Mouse (Mus musculus) splenic B cell, adult 2 months (primary cell): ENCODE measurements around the gene Lin28a.
"Not testable (repeated sequence)": the region's sequence is repeated elsewhere in the genome, so short reads cannot be mapped to it uniquely, and the experiment has no call there.

Source experiments
- DNase-seq: peaks from one replicate; pipeline ENCODE4 v3.0.0-alpha.2; 2011; ENCODE audit warnings: low read depth, low spot score
- H3K27me3 ChIP-seq: 2 replicates; pipeline ENCODE4 v1.6.1; 2012; ENCODE audit warnings: mild to moderate bottlenecking, low read length, moderate library complexity, mixed read lengths; ENCODE audit not compliant: control insufficient read depth, poor library complexity, insufficient read depth, severe bottlenecking
- H3K36me3 ChIP-seq: 2 replicates; pipeline ENCODE4 v1.6.1; 2012; ENCODE audit warnings: mild to moderate bottlenecking, low read length, moderate library complexity, mixed read lengths; ENCODE audit not compliant: control insufficient read depth, poor library complexity, insufficient read depth, severe bottlenecking

Gene Lin28a

DNA sequence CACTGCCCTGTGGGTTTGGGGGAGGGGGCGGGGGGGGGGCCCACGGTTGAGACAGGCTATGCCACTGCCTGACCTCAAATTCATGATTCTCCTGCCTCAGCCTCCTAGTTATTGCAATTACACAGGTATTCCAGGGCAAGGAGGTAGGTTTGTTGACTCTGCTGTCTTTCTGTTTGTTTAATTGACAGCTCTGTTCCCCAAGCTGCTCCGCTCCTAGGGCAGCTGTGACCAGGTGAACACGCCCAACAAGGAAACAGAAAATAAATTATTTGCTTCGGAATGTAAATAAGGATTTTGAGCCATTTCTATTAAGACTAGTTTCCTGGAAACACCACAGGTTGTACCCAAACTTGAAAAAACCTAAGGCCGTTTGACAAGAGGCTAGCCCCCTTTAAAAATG is 8.9 kb downstream of the Lin28a start:
- DNase-seq: no peak
- H3K27me3 ChIP-seq: no peaks in the 10 kb centered on the region
- no peaks in the 10 kb centered on the region for H3K36me3 ChIP-seq

DNA sequence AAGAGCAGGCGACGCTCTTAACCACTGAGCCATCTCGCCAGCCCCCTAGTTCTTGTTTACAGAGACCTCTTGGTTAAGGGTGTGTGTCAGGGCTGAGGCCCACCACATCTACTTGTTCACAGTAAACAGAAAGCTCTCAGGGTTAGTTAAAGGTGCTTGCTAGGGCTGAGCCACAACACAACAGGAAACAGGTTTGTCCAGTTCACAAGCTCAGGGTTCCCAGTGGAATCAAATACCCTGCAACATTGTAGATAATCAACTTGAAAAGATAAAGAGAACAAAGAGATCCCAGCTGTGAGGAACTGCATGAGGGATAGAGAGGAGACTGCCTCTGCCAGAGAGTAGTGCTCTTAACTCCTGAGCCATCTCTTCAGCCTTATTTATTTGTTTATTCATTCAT is 11.8 kb downstream of the Lin28a start:
- Histone ChIP-seq H3K36me3 (no peaks in the 10 kb centered on the region), H3K27me3 (no peaks in the 10 kb centered on the region)
- no peak for DNase-seq

DNA sequence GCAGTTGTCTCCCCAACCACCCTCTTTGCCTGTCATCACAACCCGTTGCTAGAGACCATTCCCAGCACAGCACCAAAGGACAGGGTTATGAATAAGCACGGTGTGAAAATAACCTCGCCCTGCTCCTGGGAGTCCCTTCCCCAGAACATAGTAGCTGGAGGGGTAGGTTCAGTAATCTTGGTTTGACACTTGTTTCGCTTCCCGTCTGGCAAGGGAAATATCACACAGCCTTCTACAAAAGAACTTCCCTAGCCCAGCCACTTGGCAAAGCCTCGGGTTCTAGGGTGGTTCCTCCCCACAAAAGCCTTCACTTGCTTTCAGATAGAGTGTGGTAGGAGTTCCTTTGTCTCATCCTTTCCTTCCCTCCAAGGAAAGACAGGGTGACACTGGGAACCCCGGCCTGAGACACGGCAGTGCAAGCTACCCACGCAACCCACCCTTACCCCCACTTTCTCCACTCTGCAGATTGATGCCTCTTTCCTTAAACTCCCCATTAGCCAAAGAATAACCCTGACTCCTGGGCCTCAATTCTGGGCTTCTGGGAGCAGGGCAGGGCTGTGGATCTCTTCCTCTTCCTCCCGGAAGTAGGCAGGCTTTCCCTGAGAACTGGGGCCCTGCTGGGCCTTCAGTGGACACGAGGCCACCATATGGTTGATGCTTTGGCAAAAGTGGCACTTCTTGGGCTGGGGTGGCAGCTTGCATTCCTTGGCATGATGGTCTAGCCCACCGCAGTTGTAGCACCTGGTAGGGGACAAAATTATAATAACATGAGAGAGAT is 12.9 kb downstream of the Lin28a start:
- no peaks in the 10 kb centered on the region for H3K36me3 ChIP-seq
- DNase-seq: no peak
- H3K27me3 ChIP-seq: no peaks in the 10 kb centered on the region

DNA sequence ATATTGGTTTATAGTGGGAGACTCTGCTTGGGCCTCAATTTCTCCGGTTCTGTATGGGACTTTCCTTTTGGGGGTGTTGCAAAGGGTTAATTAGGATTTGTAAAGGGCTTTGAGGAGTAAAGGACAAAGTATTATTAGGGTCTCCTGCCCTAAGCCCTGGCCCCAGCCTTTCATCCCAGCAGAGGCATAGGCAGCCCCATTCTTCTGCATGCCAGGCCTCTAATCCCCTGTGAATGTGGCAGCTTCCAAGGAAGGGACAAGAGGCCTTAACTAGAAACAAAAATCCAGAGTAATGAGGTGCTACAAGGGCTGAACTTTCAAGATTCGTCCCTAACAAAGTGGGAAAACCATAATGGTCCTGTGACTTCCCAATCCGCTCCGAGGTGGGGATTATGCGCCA is 15.7 kb downstream of the Lin28a start:
- Histone ChIP-seq H3K36me3 (0 out of 2 replicates have a peak, but pooled peaks cover under 1% of the 10 kb centered on the region), H3K27me3 (no peaks in the 10 kb centered on the region)
- DNase-seq: no peak

DNA sequence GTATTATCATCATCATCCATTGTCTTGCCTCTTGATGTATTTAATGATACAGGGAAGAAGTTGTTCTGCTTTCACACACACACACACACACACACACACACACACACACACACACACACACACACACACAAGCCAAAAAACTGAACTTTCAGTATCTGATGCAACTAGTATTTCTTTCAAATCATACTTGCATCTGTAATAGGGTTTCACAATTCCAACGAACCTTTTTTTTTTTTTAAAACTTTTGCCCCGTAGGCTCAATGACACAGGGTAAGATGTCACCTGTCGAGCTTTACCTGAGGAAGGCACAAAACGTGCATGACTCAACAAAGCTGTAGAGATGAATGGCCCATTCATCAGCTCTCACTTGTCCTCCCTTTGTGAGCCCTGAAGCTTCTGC is 16.4 kb downstream of the Lin28a start:
- H3K27me3 ChIP-seq: no peaks in the 10 kb centered on the region
- no peak for DNase-seq
- 0 out of 2 replicates have a peak, but pooled peaks cover 3% of the 10 kb centered on the region for H3K36me3 ChIP-seq

DNA sequence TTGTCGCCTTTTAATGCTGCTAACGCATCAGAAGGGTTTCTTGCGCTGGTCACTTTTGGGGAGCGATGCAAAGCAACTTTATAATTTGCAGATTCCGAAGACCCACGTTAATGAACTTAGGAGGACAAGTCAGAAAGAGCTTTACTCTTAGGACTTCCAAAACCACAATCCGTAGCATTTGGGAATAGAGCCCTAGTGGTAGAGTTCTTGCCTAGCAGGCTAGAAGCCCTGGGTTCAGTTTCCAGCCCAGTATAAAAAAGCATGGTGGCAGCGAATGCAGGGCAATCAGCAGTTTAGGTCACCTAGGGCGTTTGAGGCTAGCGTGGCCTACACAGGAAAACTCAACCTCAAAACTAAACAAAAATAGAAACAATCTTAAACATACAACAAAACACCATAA is 16.9 kb downstream of the Lin28a start:
- no peak for DNase-seq
- Histone ChIP-seq H3K36me3 (0 out of 2 replicates have a peak, but pooled peaks cover 5% of the 10 kb centered on the region), H3K27me3 (no peaks in the 10 kb centered on the region)

DNA sequence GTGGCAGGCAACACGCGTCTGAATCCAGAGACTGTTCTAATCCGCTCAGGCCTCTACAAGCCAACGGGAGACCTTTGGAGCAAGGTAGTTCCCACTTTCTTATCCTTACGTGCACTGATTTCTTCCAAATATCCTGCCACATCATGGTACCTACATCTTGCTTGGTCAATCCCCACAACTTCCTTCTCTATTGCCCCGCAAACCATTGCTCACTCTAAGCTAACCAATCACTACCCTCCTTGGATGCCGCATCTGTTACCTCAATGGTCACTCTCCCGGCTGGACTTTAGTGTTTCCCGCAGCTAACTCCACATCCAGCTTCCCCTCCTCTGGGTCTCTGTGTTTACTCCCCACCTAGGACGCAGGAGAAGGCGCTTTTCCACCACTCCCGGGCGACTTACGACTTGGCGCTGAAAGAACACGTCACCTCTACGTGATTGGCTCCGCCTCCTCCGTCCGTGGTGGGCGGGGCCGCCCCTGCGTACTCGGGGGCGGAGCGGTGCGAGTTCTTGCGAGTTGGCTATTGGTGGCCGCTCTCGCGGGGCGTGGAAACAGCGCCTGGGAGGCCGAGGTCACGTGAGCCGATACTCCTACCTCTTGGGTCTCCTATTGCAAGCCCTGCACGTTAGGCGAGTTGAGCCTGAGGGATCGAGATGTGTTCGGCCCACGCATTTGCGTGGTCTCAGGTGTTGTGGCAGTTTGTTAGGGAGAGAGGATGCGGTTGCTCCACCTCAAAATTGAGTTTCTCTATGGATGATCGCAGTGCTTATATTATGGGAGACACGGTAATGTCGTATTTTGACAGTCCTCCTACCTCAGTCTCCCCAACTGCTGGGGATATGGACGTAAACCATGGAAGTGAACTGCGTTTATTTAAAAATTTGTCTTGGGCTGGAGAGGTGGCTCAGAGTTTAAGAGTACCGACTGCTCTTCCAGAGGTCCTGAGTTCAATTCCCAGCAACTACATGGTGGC is 17.9 kb downstream of the Lin28a start, which contains the start of gene Dhdds:
Gene Dhdds (minus strand): TSS at position 453 of the 973 bp plus-strand sequence.
- no peaks in the 10 kb centered on the region for H3K27me3 ChIP-seq
- DNase-seq: peak; percentile 98
- peaks cover 8% of the 10 kb centered on the region; the same call in 1 of the 2 replicates for H3K36me3 ChIP-seq

DNA sequence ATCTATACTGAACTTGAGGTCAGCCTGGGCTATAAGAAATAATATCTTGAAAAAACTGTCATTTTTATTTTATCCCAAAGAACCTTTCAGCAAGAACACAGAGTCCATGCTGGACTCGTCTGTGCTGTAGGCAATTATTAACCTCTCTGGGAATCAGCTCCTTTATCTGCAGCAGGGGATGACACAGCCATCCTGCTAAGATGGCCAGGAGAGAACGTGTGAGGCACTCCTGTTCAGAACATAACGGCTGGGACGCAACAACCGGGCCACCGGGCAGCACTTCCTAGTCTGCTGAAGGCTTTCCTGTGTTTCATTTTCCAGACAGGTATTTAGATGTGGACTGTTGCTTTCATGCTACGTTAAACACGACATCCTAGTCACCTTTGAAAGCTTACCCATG is 23.9 kb downstream of the Lin28a start:
- H3K27me3 ChIP-seq: no peaks in the 10 kb centered on the region
- no peak for DNase-seq
- peaks cover 33% of the 10 kb centered on the region for H3K36me3 ChIP-seq

DNA sequence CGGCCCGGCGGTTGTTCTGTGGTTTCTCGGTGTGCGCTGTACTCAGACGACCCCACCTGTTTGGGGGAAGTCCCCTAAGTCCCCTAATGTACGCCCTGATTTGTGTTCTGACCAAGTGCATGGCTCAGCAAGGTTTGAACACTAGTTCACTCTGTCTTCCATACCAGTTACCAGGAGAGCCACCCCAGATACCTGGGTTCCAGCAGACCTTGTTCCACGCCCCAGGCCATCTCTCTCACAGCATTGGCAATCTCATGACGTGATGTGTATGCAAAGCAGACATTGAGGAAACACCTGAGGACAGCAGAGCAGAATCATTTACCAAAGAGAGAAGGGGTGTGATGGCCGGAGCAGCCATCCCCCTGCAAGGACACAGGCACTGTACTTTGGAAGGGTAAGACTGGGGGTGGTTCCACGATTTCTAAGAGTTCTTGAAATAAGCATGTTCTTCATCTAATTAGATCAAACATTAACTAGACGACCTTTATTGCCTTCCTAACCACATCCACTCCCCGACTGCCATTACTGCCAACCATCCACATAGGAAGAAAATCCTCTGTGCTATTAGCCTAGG is 27.5 kb downstream of the Lin28a start:
- H3K36me3 ChIP-seq: peaks cover 33% of the 10 kb centered on the region
- no peaks in the 10 kb centered on the region for H3K27me3 ChIP-seq
- no peak for DNase-seq

DNA sequence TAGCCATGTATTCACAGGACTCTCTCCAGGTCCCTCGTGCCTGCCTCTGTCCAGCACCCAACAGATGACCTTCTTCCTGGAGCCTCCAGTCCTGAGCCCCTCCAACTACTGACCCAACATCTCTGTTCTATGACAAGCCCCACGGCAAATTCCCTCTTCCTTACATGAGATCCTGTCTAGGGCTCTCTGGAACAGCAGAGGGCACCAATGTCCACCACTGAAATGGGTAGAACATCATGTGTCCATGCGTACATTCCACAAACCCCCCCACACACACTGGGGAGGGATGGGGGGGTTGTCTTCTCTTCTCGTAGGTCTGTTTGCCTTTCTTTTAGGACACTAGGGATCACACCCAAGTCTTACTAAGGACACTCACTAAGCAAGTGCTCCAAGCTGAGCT is 28.6 kb downstream of the Lin28a start:
- H3K27me3 ChIP-seq: no peaks in the 10 kb centered on the region
- no peak for DNase-seq
- peaks cover 28% of the 10 kb centered on the region for H3K36me3 ChIP-seq

DNA sequence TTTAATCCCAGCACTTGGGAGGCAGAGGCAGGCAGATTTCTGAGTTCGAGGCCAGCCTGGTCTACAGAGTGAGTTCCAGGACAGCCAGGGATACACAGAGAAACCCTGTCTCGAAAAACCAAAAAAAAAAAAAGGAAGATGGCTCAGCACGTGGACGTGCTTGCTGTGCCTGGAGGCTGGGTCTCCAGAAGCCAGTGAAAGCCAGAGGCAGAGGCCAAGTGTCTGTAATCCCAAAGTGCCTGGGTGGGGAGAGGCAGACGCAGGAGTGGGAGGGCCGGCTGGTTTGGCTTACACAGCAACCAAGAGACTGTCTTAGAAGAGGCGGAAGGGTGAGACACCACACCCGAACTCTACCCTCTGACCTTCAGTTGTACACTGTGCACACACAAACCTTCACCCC is 30.4 kb downstream of the Lin28a start:
- H3K36me3 ChIP-seq: peaks cover 20% of the 10 kb centered on the region
- H3K27me3 ChIP-seq, DNase-seq: not testable (repeated sequence)

DNA sequence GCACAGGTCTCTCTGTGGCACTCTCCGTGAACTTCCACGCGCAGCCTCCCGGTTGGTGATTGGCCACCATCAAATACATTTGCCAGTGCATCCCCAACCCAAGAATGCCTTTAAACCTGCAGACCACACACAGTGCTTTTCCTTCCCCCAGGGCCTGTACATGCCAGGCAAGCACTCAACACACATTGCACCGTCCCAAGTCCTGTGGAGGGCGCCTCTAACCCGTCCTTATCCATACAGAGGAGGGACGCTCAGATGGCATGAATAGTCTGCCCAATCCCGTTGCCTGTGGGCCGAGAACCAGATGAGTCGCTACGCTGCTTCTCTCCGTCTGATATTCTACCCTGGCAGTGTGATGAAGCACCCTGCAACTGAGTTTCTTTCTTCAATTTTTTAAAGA is 35.7 kb downstream of the Lin28a start:
- peaks cover 15% of the 10 kb centered on the region for H3K36me3 ChIP-seq
- no peaks in the 10 kb centered on the region for H3K27me3 ChIP-seq
- no peak for DNase-seq

DNA sequence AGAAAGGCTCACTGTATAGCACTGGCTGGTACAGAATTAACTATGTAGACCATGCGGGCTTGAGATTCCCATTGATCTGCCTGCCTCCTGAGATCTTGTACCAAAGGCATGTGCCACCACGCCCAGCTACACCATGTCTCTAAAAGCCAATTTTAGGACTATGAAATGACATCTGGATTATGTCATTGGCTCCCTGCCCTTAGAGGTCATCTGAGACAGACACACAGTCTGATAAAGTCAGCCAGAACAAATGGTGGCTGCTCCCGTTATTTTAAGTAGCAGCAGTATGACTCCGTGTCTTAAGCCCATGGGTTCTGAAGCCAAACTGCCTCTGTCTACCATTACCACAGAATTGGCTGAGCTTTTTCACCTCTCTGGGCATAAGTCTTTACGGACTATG is 38.1 kb downstream of the Lin28a start:
- H3K36me3 ChIP-seq: peaks cover 13% of the 10 kb centered on the region
- no peaks in the 10 kb centered on the region for H3K27me3 ChIP-seq
- DNase-seq: no peak

DNA sequence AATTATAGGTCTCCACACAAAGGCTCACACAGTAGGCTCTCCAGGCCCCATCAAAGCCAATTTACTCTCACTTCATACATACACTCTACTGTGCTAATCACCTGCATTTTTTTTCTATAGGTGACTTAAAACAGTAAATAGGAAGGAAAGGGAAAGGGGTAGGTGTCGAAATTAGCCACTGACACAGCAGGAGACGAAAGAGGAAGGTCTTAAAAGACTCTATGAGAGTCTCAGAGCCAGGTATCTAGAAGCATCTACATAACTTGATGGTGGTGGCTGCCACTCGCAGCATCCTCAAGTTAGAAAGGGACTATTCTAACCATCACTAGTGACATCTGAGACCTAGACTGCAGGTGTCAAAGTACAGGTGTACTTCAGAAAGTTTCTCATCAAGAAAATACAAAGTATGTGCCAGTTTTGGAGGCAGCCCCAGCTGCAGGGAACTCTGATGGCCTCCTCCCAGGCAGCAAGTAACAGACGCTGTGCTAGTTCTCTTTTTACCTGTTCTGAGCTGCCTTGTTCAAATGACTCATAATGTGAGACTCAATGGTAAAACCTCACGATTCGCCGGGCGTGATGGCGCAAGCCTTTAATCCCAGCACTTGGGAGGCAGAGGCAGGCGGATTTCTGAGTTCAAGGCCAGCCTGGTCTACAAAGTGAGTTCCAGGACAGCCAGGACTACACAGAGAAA is 40.5 kb downstream of the Lin28a start:
- DNase-seq: no peak
- Histone ChIP-seq H3K27me3 (no peaks in the 10 kb centered on the region), H3K36me3 (peaks cover 15% of the 10 kb centered on the region; the same call in 1 of the 2 replicates)
